Mouse (Mus musculus) G1E (cell line): ENCODE data around the gene Tulp2. TPM values are rescaled to one million over a fixed set of nuclear protein-coding genes. Genes with fewer than 3 reads are reported as not detected.

Experiments
- ATAC-seq: 2 replicates; pipeline ENCODE4 v1.8.0; 2016; ENCODE audit warnings: mild to moderate bottlenecking; ENCODE audit not compliant: insufficient number of reproducible peaks, poor library complexity, low FRiP score, severe bottlenecking; ENCODE audit errors: extremely low read depth
- DNase-seq: peaks from one replicate; pipeline ENCODE4 v3.0.0; 2012; ENCODE audit warnings: low spot score
- H3K27me3 ChIP-seq: 2 replicates; pipeline ENCODE4 v1.6.1; 2012; ENCODE audit warnings: mild to moderate bottlenecking, low read length, inconsistent platforms; ENCODE audit not compliant: insufficient read depth
- H3K36me3 ChIP-seq: replicated peaks from 2 replicates; pipeline ENCODE3; 2012; ENCODE audit warnings: mild to moderate bottlenecking, inconsistent platforms
- H3K4me1 ChIP-seq: 2 replicates; pipeline ENCODE4 v1.6.1; 2012; ENCODE audit warnings: low read depth, low read length, inconsistent platforms, mixed read lengths; ENCODE audit not compliant: insufficient read depth
- H3K4me3 ChIP-seq: 2 replicates; pipeline ENCODE4 v1.5.1; 2012; ENCODE audit warnings: low read depth, mild to moderate bottlenecking, inconsistent platforms, low read length, moderate library complexity, mixed read lengths
- H3K9me3 ChIP-seq: replicated peaks from 2 replicates; pipeline ENCODE4 v1.6.1; 2012; ENCODE audit warnings: inconsistent platforms
- CTCF ChIP-seq: IDR thresholded peaks from 2 replicates; pipeline ENCODE4 v1.5.1; 2012; ENCODE audit warnings: low read depth, low read length, inconsistent platforms, mixed read lengths
- GATA1 ChIP-seq: IDR thresholded peaks from 2 replicates; pipeline ENCODE4 v1.6.1; 2012; ENCODE audit warnings: borderline replicate concordance, low read length, inconsistent platforms, mixed read lengths
- GATA2 ChIP-seq: IDR thresholded peaks from 2 replicates; pipeline ENCODE4 v1.6.1; 2012; ENCODE audit warnings: low read depth, low read length, inconsistent platforms, borderline replicate concordance
- POLR2AphosphoS5 ChIP-seq: IDR thresholded peaks from 2 replicates; pipeline ENCODE4 v1.6.1; 2012; ENCODE audit warnings: low read depth, low read length, inconsistent platforms; ENCODE audit not compliant: insufficient replicate concordance
- TAL1 ChIP-seq: conservative IDR thresholded peaks from 2 replicates; pipeline ENCODE4 v1.6.1; 2012; ENCODE audit warnings: low read depth, low read length, inconsistent platforms, mixed read lengths
- polyA plus RNA-seq: library from polyadenylated mRNA; stranded (reverse); fragments of >175 nt; gene quantifications from 2 replicates; pipeline ENCODE4 v1.2.3, GENCODE M21; 2012
- total RNA-seq, 2 experiments: library from RNA; stranded (forward) in 1 of 2; stranded (reverse) in 1 of 2; fragments of 200-1000 nt in 1 of 2; fragments of >200 nt in 1 of 2; fragmentation: Nextera tagmentation in 1 of 2; gene quantifications; 2 replicates each; pipeline ENCODE4 v1.2.3; 2014 to 2017

Gene Tulp2
- total and polyA plus RNA-seq, 3 experiments: 0.49 to 1.7 (median 0.98) TPM

DNA sequence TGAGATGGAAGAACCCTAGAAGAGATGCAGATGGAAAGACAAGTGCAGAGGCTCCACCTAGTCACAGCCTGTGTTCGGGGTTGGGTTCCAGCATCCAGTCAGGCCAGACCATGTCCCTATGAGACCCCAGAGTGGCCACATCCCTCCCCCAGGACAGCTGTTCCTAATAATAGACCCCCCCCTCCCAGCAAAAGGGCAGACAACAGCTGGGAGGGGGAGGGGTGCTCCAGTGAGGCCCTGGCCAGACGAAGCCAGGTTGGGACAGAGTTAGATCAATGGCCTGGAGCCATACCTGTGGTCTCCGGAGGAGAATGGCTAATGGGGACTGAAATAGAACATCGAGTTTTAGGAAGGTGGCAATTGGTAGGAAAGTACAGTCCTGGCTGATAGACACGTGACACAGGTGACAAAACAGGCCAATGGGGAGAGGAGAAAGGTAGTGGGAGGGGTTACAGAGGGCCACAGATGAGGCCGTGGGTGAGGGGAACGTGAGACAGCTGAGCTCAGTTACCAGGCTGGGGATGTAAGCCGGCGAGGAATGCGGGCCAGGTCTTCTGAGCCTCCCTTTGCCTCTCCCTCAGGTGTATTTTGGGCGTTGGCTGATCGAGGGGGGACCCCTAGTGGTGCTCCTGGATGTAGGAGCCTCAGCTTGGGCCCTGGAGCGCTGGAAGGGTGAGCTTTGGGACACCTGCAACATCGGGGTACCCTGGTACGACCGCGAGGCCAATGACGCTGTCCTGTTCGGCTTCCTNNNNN is 44.0 kb upstream of the Tulp2 start, which contains the start of gene Ruvbl2:
Gene Ruvbl2, minus strand, starts transcription at position 576 of the 756 bp plus-strand sequence.
- ATAC-seq (no peak), DNase-seq (no peak)
- no peaks in the 10 kb centered on the region for H3K9me3 ChIP-seq
- peaks cover 46% of the 10 kb centered on the region for H3K4me1 ChIP-seq
- peaks cover 71% of the 10 kb centered on the region for H3K36me3 ChIP-seq
- TF ChIP-seq CTCF (no peak), POLR2AphosphoS5 (no peak), TAL1 (no peak), GATA2 (no peak), GATA1 (no peak)
- H3K4me3 ChIP-seq: no peak within 1 kb of the TSS
- no peaks in the 10 kb centered on the region for H3K27me3 ChIP-seq

DNA sequence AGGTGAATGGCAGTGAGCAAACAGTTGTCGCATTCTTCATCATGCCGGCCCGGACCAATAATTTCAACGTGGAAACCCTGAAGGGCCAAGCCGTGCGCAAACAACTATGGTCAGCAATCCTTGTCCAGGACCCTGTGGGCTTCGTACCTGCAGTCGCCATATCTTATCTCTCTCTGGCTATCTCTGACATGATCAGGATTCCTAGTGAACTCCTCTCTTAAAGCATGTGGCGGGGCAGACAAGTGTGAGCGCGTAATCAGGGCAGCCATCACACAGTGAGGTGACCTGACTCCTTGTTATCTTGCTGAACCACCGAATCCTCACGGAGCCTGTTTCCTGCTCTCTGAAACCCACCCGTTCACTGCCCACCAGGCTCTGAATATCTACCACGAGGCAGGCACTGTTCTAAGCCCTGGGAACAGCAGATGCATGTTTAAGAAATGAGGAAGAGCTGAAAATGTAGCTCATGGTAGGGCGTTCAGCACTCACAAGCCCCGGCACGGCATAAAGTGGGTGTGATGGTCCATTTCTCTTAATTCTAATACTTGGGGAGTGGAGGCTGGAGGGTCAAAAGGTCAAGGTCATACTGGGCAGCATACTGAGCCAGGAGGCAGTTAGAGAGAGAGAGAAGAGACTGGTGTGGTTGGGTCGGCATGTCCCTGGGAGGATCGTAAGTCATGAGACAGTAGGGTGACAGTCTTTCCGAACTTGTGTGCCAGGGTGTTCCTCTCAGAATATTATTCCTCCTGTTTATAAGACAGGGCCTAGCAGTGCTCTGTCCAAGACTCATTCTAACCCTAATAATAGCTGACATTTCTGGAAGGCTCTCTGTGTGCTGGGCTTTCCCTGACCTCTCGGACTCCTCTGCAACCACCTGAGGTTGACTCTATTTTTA is 37.9 kb upstream of the Tulp2 start:
- DNase-seq (no peak), ATAC-seq (peak; percentile 78)
- Histone ChIP-seq H3K36me3 (peaks cover 89% of the 10 kb centered on the region), H3K9me3 (no peaks in the 10 kb centered on the region), H3K4me1 (peaks cover 39% of the 10 kb centered on the region), H3K27me3 (no peaks in the 10 kb centered on the region), H3K4me3 (no peak overlapping the region)
- no peak for TF ChIP-seq POLR2AphosphoS5
- TF ChIP-seq GATA2: no peak
- peak; percentile 66; the same call in 1 of the 2 replicates for TF ChIP-seq TAL1

DNA sequence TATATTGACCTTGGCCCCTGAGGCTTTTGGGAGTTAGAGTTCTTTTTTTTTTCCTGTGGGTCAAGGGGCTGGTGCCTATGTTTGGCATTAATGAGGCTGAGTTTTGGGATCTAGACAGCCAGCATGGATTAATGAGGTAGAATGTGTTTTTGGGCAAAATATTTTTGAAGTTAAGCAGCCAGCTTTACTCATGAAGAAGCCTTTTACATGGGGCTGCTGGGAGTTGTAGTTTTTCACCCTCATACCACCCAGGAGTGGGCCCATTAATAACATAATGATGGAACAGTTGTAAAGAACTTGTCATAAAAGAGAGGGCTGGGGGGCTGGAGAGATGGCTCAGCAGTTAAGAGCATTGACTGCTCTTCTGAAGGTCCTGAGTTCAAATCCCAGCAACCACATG is 35.1 kb upstream of the Tulp2 start:
- no peaks in the 10 kb centered on the region for H3K27me3 ChIP-seq

DNA sequence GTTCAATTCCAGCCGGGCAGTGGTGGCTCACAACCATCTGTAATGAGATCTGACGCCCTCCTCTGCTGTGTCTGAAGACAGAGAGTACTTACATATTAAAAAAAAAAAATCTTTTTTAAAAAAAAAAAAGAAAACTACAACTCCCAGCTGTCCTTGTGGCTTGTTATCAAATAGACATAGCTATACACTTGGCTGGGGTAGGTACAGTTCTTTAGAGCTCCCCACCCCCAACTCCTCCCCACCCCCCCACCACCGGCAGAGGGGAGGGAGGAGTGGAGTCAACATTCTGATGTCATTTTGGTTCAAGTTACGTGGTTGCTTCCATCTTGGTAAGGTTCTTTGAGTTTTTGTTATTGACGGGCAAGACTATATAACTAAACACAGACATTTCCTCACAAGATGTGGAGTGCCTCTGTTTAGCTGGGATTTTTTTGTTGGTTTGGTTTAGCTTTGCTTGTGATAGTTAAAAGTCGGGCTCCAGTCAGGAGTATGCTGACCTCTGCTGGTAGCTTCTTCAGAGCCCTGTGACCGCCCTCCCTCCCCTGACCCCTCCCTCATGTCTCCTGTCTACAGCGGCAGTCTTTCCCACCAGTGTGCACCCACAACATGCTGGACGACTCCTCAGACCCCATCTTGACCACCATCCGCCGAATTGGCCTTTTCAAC is 34.2 kb upstream of the Tulp2 start:
- no peak for ATAC-seq
- no peak for TF ChIP-seq GATA2
- TF ChIP-seq GATA1: no peak
- no peak for TF ChIP-seq CTCF
- TF ChIP-seq TAL1: no peak
- no peak for TF ChIP-seq POLR2AphosphoS5
- Histone ChIP-seq H3K4me3 (peak overlapping the region; percentile 43; the same call in 1 of the 2 replicates), H3K36me3 (peaks cover 84% of the 10 kb centered on the region), H3K27me3 (no peaks in the 10 kb centered on the region), H3K4me1 (peaks cover 50% of the 10 kb centered on the region), H3K9me3 (no peaks in the 10 kb centered on the region)
- DNase-seq: no peak

More for the DNA sequence above, 35.1 kb upstream of the Tulp2 start:
- ATAC-seq (no peak), DNase-seq (no peak)
- Histone ChIP-seq H3K4me3 (no peak overlapping the region), H3K36me3 (peaks cover 82% of the 10 kb centered on the region), H3K9me3 (no peaks in the 10 kb centered on the region), H3K4me1 (peaks cover 46% of the 10 kb centered on the region)
- TF ChIP-seq TAL1 (no peak), GATA1 (no peak), CTCF (no peak), POLR2AphosphoS5 (no peak), GATA2 (no peak)

DNA sequence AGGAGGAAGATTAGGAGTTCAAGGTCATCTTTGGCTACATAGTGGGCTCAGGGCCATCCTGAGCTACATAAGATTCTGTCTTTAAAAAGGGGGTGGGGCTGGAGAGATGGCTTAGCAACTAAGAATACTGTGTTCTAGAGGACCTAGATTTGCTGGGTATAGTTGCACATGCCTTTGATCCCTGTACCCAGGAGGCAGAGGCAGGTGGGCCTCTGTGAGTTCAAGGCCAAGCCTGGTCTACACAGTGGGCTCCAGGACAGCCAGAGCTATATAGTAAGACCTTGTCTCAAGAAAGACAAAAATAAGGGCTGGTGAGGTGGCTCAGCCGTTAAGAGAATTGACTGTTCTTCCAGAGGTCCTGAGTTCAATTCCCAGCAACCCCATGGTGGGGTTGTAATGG is 31.7 kb upstream of the Tulp2 start:
- Histone ChIP-seq H3K9me3 (no peaks in the 10 kb centered on the region), H3K27me3 (no peaks in the 10 kb centered on the region), H3K4me3 (no peak overlapping the region), H3K4me1 (peaks cover 30% of the 10 kb centered on the region), H3K36me3 (peaks cover 81% of the 10 kb centered on the region)
- ATAC-seq (no peak), DNase-seq (no peak)
- no peak for TF ChIP-seq POLR2AphosphoS5
- TF ChIP-seq TAL1: no peak
- no peak for TF ChIP-seq GATA1
- no peak for TF ChIP-seq CTCF
- TF ChIP-seq GATA2: no peak
